Mouse (Mus musculus) heart, embryonic 14.5 days (tissue): Measurements from ENCODE around the gene BC048679. TPM values are rescaled to one million over a fixed set of nuclear protein-coding genes. Genes with fewer than 3 reads are reported as not detected.

Experiments used
- ATAC-seq: fragments of 200-750 bp; cut with Nextera tagmentation; 2 replicates; pipeline ENCODE4 v1.8.0; 2017; ENCODE audit warnings: low read depth, moderate TSS enrichment; ENCODE audit not compliant: insufficient number of reproducible peaks, insufficient read depth, low FRiP score
- H3K27ac ChIP-seq, 2 experiments: fragments of 200-500 bp in 1 of 2; fragments of 300-500 bp in 1 of 2; sonication (generic) in 1 of 2; replicated peaks in 1 of 2; 2 replicates each; pipeline ENCODE4 v1.5.1; 2012 to 2014; ENCODE audit warnings: low read depth in 2 of 2, low read length in 2 of 2, control low read depth in 1 of 2, mild to moderate bottlenecking in 1 of 2, mixed read lengths in 1 of 2; ENCODE audit not compliant: control insufficient read depth in 1 of 2, insufficient read depth in 1 of 2
- H3K27me3 ChIP-seq: fragments of 300-500 bp; sonication (generic); 2 replicates; pipeline ENCODE4 v1.6.1; 2014; ENCODE audit warnings: mild to moderate bottlenecking, low read length, control low read depth; ENCODE audit not compliant: control insufficient read depth, insufficient read depth
- H3K36me3 ChIP-seq: fragments of 300-500 bp; sonication (generic); 2 replicates; pipeline ENCODE4 v1.6.1; 2014; ENCODE audit warnings: mild to moderate bottlenecking, control low read depth, low read length, mixed read lengths; ENCODE audit not compliant: control insufficient read depth, insufficient read depth
- H3K4me1 ChIP-seq, 2 experiments: fragments of 200-500 bp in 1 of 2; fragments of 300-500 bp in 1 of 2; sonication (generic) in 1 of 2; 2 replicates each; pipeline ENCODE4 v1.6.1; 2012 to 2014; ENCODE audit warnings: low read length in 2 of 2, control low read depth in 1 of 2, mixed read lengths in 1 of 2; ENCODE audit not compliant: control insufficient read depth in 2 of 2, insufficient read depth in 2 of 2
- H3K4me2 ChIP-seq: fragments of 300-500 bp; sonication (generic); 2 replicates; pipeline ENCODE4 v1.6.1; 2014; ENCODE audit warnings: mild to moderate bottlenecking, low read length
- H3K4me3 ChIP-seq, 2 experiments: fragments of 200-500 bp in 1 of 2; fragments of 300-500 bp in 1 of 2; sonication (generic) in 1 of 2; 2 replicates each; pipeline ENCODE4 v1.5.1; 2012 to 2014; ENCODE audit warnings: low read length in 2 of 2, mild to moderate bottlenecking in 2 of 2, control low read depth in 1 of 2, low read depth in 1 of 2, moderate library complexity in 1 of 2; ENCODE audit not compliant: control insufficient read depth in 1 of 2, insufficient read depth in 1 of 2
- H3K9ac ChIP-seq: fragments of 300-500 bp; sonication (generic); 2 replicates; pipeline ENCODE4 v1.6.1; 2014; ENCODE audit warnings: mild to moderate bottlenecking, low read length
- H3K9me3 ChIP-seq: fragments of 300-500 bp; sonication (generic); 2 replicates; pipeline ENCODE4 v1.6.1; 2016; ENCODE audit warnings: low read length, control low read depth; ENCODE audit not compliant: control insufficient read depth
- WGBS: fragments of 180-500 bp; shearing (Covaris S2); extraction: QIAGEN DNeasy Blood & Tissue Kit; methylation state at CpG from one replicate; pipeline ENCODE4 v1.1.7; 2014; 5-methylcytosine and 5-hydroxymethylcytosine counted together
- microRNA counts: library from miRNA; unstranded; fragments of <30 nt; microRNA quantifications from one replicate; lab custom pipeline; 2016
- polyA plus RNA-seq: library from polyadenylated mRNA; unstranded; fragments of >200 nt; fragmentation: Nextera tagmentation; extraction: Ambion mirVana; gene quantifications from 2 replicates; pipeline ENCODE4 v1.2.1, GENCODE M21; 2014

BC048679 gene
- polyA plus RNA-seq, 1 experiment from 2014 or later, result not detected

DNA sequence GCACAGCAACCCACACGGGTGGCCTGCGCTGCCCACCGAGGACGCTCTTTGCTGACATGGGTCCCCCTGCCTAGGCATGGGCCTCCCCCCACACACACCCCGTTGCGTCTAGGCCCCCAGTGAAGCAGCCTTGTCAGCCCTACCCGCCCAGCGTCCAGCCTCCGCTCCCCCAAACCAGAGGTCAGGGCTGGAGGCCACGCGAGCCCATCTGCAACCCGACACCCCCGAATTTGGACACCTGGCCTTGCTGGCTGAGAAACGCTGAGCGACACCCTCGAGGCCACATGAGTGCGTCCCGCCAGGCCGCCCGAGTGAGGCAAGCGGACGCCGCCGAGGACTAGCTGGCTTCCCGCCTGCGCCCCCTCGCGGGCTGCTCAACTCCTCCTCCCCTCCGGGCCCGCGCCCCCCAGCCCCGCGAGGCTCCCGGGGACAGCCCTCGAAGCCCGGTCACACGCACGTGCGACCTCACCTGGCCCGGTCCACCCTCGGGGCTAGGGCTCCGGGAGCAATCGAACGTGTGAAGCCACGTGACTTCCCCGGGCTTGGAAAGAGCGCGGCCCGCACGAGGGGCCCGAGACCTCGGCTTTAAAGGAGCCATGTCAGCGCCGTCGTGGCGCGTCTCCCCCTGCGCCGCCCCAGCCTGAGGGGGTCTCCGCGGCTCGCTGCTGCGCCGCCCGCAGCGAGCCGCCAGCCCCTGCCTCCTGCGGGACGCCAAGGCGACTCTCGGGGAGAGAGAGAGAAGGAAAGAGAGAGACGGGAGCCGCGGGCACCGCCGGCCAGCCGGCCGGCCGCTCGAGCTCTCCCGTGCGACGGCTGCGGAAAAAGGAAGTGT lies 44.4 kb downstream of the BC048679 start:
- no peak; the same call in 1 of the 2 replicates for ATAC-seq
- peak overlapping the region; percentile 59 for H3K9ac ChIP-seq
- WGBS, result 6% methylated on average over 70 of the region's 84 CpGs

DNA sequence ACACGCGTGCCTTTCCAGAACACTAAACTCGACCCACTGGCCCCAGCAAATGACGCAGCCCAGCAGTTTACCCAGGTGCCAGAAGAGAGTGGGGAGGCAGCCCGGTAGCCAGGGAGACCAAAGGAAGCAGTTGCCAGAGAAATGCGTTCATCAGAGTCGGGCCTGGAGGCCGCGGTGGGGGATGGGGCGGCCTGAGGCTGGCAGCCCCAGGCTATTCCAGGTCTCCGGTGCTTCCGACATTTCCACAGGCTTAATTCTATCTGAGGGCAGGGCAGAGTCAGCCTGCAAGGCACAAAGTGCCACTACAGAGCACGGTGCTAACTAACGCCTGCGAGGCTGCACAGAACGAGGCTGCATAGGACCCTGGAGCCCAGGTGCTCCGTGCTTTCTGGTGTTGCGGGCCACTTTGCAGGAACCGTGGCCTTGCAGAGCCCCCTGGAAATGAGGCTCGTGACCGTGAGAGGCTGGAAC lies 45.1 kb downstream of the BC048679 start:
- 0 out of 2 replicates have a peak, but pooled peaks have one; percentile 43 for ATAC-seq
- Histone ChIP-seq H3K4me1 (peaks cover 2 to 24% of the 10 kb centered on the region in 2 experiments; a peak in 3 of 4 replicates), H3K4me3 (peak overlapping the region in 1 of 2 experiments; percentile 56; a peak in 2 of 4 replicates), H3K4me2 (peak overlapping the region; percentile 91), H3K36me3 (no peaks in the 10 kb centered on the region), H3K27me3 (peaks cover 78% of the 10 kb centered on the region), H3K9me3 (no peaks in the 10 kb centered on the region), H3K27ac (no peak overlapping the region), H3K9ac (no peak overlapping the region)
- 5% methylated on average over 21 of the region's 21 CpGs for WGBS

More for the DNA sequence above, 44.4 kb downstream of the BC048679 start:
- H3K27me3 ChIP-seq, result peaks cover 84% of the 10 kb centered on the region
- H3K9me3 ChIP-seq, result no peaks in the 10 kb centered on the region
- H3K4me2 ChIP-seq, result peak overlapping the region; percentile 91
- H3K4me3 ChIP-seq, result peak overlapping the region; percentile 46 to 56
- H3K36me3 ChIP-seq, result no peaks in the 10 kb centered on the region
- H3K4me1 ChIP-seq, result peaks cover 2 to 24% of the 10 kb centered on the region in 2 experiments; a peak in 3 of 4 replicates
- no peak overlapping the region for H3K27ac ChIP-seq

MicroRNAs within 50 kb of the gene (microRNA counts, 519-probe panel; counts per million panel counts)
- microRNA mmu-miR-1839-3p (lab: Ali Mortazavi, UCI) (2,846 counts per million, percentile 72 among the panel's probes with 10 or more counts), microRNA mmu-miR-1839-5p (lab: Ali Mortazavi, UCI) (5,164 counts per million, percentile 81 among the panel's probes with 10 or more counts)

Other genes with a start within 250 kb of the BC048679 start
- gene Rps17, start 153.0 kb downstream of the BC048679 start, polyA plus RNA-seq, result 964 and 1,032 TPM in 2 replicates
- gene Cpeb1, start 42.8 kb downstream of the BC048679 start, polyA plus RNA-seq, result 4.1 and 5.0 TPM in 2 replicates
- 1.5 and 3.5 TPM in 2 replicates for gene Ap3b2, start 4.4 kb downstream of the BC048679 start, polyA plus RNA-seq
- gene Fsd2, start 68.7 kb upstream of the BC048679 start, polyA plus RNA-seq, result 60.6 and 68.0 TPM in 2 replicates
- 7.7 and 9.5 TPM in 2 replicates for gene Whamm, start 73.0 kb upstream of the BC048679 start, polyA plus RNA-seq
- 80.4 and 84.1 TPM in 2 replicates for gene Homer2, start 209.2 kb upstream of the BC048679 start, polyA plus RNA-seq